Mouse (Mus musculus) kidney, adult 2 months (tissue): ENCODE data around the gene Olfr827.

Experiments
- CTCF ChIP-seq: fragments of 200-500 bp; conservative IDR thresholded peaks from 2 replicates; pipeline ENCODE4 v1.5.1; 2011; ENCODE audit warnings: low read depth, mild to moderate bottlenecking, control low read depth, low read length, moderate library complexity, mixed read lengths; ENCODE audit not compliant: insufficient read depth, insufficient read length
- POLR2A ChIP-seq: fragments of 200-500 bp; IDR thresholded peaks from one replicate; pipeline ENCODE4 v1.6.1; 2011; ENCODE audit warnings: low read depth, low read length, control low read depth

DNA sequence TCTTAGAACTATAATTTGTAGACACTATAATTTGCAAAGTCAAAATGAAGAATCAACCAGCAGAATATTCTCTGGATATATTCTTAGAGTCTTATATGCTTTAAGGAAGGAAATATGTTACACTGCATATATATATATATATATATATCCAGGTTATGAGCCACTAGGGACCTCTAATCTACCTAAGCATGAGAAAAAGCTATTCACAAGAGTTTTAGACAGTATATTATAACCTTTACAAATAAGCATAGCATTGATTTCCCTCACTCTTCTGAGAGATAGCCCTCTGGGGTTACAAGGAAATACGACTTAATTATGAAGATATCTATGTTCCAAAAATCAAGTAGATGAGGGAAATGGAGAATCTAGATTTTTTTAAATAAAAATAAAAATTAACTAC lies 30.1 kb downstream of the Olfr827 start, which contains the start of gene Olfr826:
- no peak for TF ChIP-seq POLR2A
- no peak for TF ChIP-seq CTCF
